28 mouse cellular contexts compared by ENCODE assay signal in the genomic region with DNA sequence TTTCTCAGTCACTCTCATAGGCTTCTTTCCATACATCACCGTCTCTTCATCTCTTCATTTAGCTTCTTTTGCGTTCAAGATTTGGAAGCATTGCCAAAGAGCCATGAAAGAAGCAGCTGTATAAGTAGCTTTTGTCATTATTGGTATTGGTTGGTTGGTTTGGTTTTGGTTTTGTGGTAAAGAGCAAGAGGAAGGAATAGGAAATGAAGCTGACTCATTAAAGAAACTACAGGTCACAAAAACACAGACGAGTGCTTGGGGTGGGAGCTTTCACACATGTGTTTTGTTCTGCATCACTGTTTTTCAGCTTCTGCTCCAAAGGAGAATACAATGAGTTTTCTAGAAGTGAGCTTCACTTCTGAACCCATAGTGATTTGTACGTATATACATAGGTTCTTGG.
"Had no signal": no experiment of that assay in that cellular context is flagged by ENCODE, and none has a peak within 500 bp of the region (broad histone marks: within the 10 kb centered on the region; RNA-seq: fewer than 3 reads in every experiment).

No protein-coding gene starts in this region.

- H3K9me3 ChIP-seq: heart, embryonic 10.5 days; heart, embryonic 12.5 days; hindbrain, embryonic 10.5 days; hindbrain, embryonic 13.5 days; hindbrain, embryonic 15.5 days; intestine, embryonic 15.5 days; limb, embryonic 10.5 days; limb, embryonic 12.5 days; liver, embryonic 13.5 days; liver, embryonic 15.5 days had no signal

- ATAC-seq: hindbrain, postnatal 0 days; inflammation-experienced regulatory T-cells, adult 6 months; intestine, embryonic 15.5 days; intestine, postnatal 0 days; liver, postnatal 0 days had no signal

- H3K4me3 ChIP-seq: heart, embryonic 10.5 days; heart, embryonic 12.5 days; hindbrain, embryonic 10.5 days; hindbrain, embryonic 13.5 days; hindbrain, embryonic 15.5 days; intestine, embryonic 15.5 days; layer of hippocampus, adult 2 months; left cerebral cortex, adult 2 months; limb, embryonic 10.5 days; limb, embryonic 12.5 days; liver, embryonic 13.5 days; liver, embryonic 15.5 days had no signal

- H3K27ac ChIP-seq: heart, embryonic 10.5 days; hindbrain, embryonic 10.5 days; hindbrain, embryonic 13.5 days; hindbrain, embryonic 15.5 days; hindbrain, postnatal 0 days; intestine, embryonic 15.5 days; layer of hippocampus, adult 2 months; left cerebral cortex, adult 2 months; limb, embryonic 10.5 days; limb, embryonic 12.5 days; liver, embryonic 13.5 days; liver, embryonic 15.5 days had no signal

- H3K9ac ChIP-seq: heart, embryonic 12.5 days; hindbrain, embryonic 13.5 days; hindbrain, embryonic 15.5 days; intestine, embryonic 15.5 days; limb, embryonic 12.5 days; liver, embryonic 13.5 days; liver, embryonic 15.5 days; liver, postnatal 0 days had no signal

- H3K27me3 ChIP-seq: heart, embryonic 12.5 days; hindbrain, embryonic 13.5 days; hindbrain, embryonic 15.5 days; intestine, embryonic 15.5 days; limb, embryonic 12.5 days; liver, embryonic 13.5 days; liver, embryonic 15.5 days had no signal

- H3K4me2 ChIP-seq: heart, embryonic 12.5 days; hindbrain, embryonic 13.5 days; hindbrain, embryonic 15.5 days; intestine, embryonic 15.5 days; limb, embryonic 12.5 days; liver, embryonic 11.5 days; liver, embryonic 13.5 days; liver, embryonic 15.5 days had no signal

- DNase-seq: gastrocnemius, postnatal 14 days; gastrocnemius, postnatal 36 days; heart, adult 18-20 months; heart, postnatal 10 days; heart, postnatal 4 days; kidney, adult 18-20 months; kidney, adult 8-10 months; kidney, postnatal 10 days; kidney, postnatal 25 days; kidney, postnatal 4 days; liver; liver, embryonic 13.5 days; liver, postnatal 0 days had no signal

- H3K4me1 ChIP-seq: heart, embryonic 10.5 days; heart, embryonic 12.5 days; hindbrain, embryonic 10.5 days; hindbrain, embryonic 13.5 days; hindbrain, embryonic 15.5 days; intestine, embryonic 15.5 days; limb, embryonic 10.5 days; limb, embryonic 12.5 days; liver, embryonic 13.5 days; liver, embryonic 15.5 days had no signal
